Mouse (Mus musculus) lung, postnatal 0 days (tissue): Measurements from ENCODE around the gene Rell1.

ENCODE experiments used
- CTCF ChIP-seq: IDR thresholded peaks from 2 replicates; pipeline ENCODE4 v1.5.1; 2016; ENCODE audit warnings: antibody characterized with exemption, mild to moderate bottlenecking
- EP300 ChIP-seq: IDR thresholded peaks from 2 replicates; pipeline ENCODE4 v1.6.1; 2016; ENCODE audit warnings: antibody characterized with exemption, mild to moderate bottlenecking, control low read depth

DNA sequence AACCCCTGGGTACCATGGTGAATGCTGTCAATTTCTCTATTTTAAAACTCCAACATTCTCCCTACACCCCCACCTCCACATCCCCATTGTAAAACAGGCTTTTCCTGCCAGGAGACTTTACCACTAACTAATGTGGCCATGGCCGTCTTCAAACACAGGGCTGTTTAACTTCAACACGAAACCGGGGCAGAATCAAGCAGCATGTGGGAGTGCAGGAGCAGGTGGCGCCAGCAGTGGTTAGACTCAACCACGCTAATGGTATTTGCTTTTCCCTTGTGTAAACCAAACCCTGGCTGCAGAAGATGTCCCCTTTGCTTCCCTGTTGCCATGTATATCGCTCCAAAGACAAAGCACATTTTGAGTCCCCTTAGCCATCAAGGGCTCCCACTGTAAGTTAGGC lies 76.8 kb downstream of the Rell1 start:
- TF ChIP-seq EP300: no peak
- no peak for TF ChIP-seq CTCF
